ENCODE assay signal across 26 mouse cellular contexts in the genomic region with DNA sequence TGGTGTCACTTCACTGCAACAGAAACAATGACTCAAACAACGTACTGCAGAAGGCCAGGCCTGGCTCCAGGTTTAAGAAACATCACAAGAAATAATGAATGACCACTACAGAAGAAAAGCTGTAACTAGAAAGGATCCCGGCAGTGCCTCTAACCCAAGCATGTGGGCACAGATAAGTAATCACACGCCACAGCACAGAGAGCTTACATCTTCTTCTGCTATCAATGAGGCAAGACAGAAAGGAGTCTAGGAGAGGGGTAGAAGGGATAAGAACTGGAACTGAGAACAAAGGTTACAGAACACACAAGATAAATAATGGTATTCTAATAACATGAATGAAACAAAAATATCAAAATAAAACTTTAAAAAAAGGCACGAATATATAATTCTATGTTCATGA. TPM values are rescaled to one million over a fixed set of nuclear protein-coding genes. Genes with fewer than 3 reads are reported as not detected.
DNase-seq lines count a peak whose midpoint lies in the region; ATAC-seq and TF ChIP-seq lines count a peak whose summit lies in the region.
"Had no signal": no experiment of that assay in that cellular context is flagged by ENCODE, and none has a peak within 500 bp of the region (broad histone marks: within the 10 kb centered on the region; RNA-seq: fewer than 3 reads in every experiment).

No protein-coding gene starts in this region.

- H3K9ac ChIP-seq in liver, embryonic 14.5 days (replicated peaks) = peak overlapping the region; percentile 39
- H3K9ac ChIP-seq: embryonic facial prominence, embryonic 13.5 days; heart, embryonic 15.5 days; hindbrain, embryonic 14.5 days had no signal

- intact Hi-C loops in left cerebral cortex, postnatal 10 days (cut with DNase I) = no loop called here

- TF ChIP-seq EP300 in liver, embryonic 14.5 days (IDR thresholded peaks at IDR 0.05; ENCODE audit: low read depth) = peak; percentile 85

- peak; percentile 93 for ATAC-seq in liver, embryonic 14.5 days (ENCODE audit: insufficient read depth)
- ATAC-seq in megakaryocyte progenitor cell, adult 5-6 weeks (replicated peaks; ENCODE audit: poor library complexity) = peak; percentile 91
- ATAC-seq: forebrain, embryonic 14.5 days had no signal

- H3K4me1 ChIP-seq in liver, embryonic 14.5 days (replicated peaks; ENCODE audit: control insufficient read depth in 2 of 2, insufficient read depth in 2 of 2, low read length in 1 of 2) = peaks cover 11 to 14% of the 10 kb centered on the region in 2 experiments
- H3K4me1 ChIP-seq: embryonic facial prominence, embryonic 13.5 days; forebrain, embryonic 10.5 days; heart, embryonic 15.5 days had no signal

- H3K27me3 ChIP-seq in liver, embryonic 14.5 days (ENCODE audit: control insufficient read depth, insufficient read depth, low read length) = no peaks in the 10 kb centered on the region
- H3K27me3 ChIP-seq: CH12.LX; embryonic facial prominence, embryonic 13.5 days; heart, embryonic 15.5 days had no signal

- TF ChIP-seq CTCF in liver, embryonic 14.5 days (IDR thresholded peaks at IDR 0.05; ENCODE audit: low read depth) = no peak

- 24% methylated on average over 4 of the region's 4 CpGs for WGBS in liver, embryonic 14.5 days (ENCODE audit: insufficient replicate concordance)

- DNase-seq in c-Kit-positive CD71-positive TER-119-positive erythroid progenitor cells, embryonic 14.5 days (ENCODE audit: low spot score) = peak; percentile 61
- peak; percentile 46 for DNase-seq in liver
- DNase-seq in liver, embryonic 14.5 days (ENCODE audit: low read depth in 3 of 3, low spot score in 3 of 3) = peak; percentile 37 to 63 (median 52)
- DNase-seq in gastrocnemius, adult 18-20 months (ENCODE audit: low spot score) = no peak
- DNase-seq in ovary, postnatal 36 days (ENCODE audit: low spot score) = no peak
- no peak for DNase-seq in left cerebral cortex, adult 9 months (ENCODE audit: low spot score in 2 of 2)
- no peak for DNase-seq in left cerebral cortex, postnatal 10 days (ENCODE audit: extremely low spot score in 1 of 2, low spot score in 2 of 2)
- DNase-seq: adrenal gland, adult 2 months; adrenal gland, postnatal 25 days; cerebellum, adult 11 months; cerebellum, adult 8-10 months; cerebellum, postnatal 14 days; gastrocnemius, postnatal 10 days; heart, adult 18-20 months; heart, postnatal 14 days had no signal

- no peaks in the 10 kb centered on the region for H3K9me3 ChIP-seq in liver, embryonic 14.5 days (ENCODE audit: control insufficient read depth, low read length)
- H3K9me3 ChIP-seq: embryonic facial prominence, embryonic 13.5 days; forebrain, embryonic 10.5 days; heart, embryonic 15.5 days had no signal

- H3K4me2 ChIP-seq in liver, embryonic 14.5 days (ENCODE audit: low read depth) = peak overlapping the region; percentile 51
- H3K4me2 ChIP-seq: embryonic facial prominence, embryonic 13.5 days; heart, embryonic 11.5 days; heart, embryonic 15.5 days; hindbrain, embryonic 14.5 days had no signal

- H3K27ac ChIP-seq in liver, embryonic 14.5 days = peak overlapping the region; percentile 26
- H3K27ac ChIP-seq: embryonic facial prominence, embryonic 13.5 days; forebrain, embryonic 10.5 days; heart, embryonic 15.5 days; hindbrain, embryonic 14.5 days had no signal

- peaks cover 4% of the 10 kb centered on the region for H3K36me3 ChIP-seq in liver, embryonic 14.5 days (replicated peaks; ENCODE audit: control insufficient read depth, insufficient read depth, low read depth)

- no peak overlapping the region for H3K4me3 ChIP-seq in liver, embryonic 14.5 days (ENCODE audit: insufficient read depth in 1 of 2, low read depth in 2 of 2, low read length in 2 of 2)
- H3K4me3 ChIP-seq: embryonic facial prominence, embryonic 13.5 days; forebrain, embryonic 10.5 days; heart, embryonic 15.5 days had no signal

RNA-seq across cellular contexts. Expression of a gene that starts 32.2 kb away (rescaled TPM):
- 6.9 and 11.0 TPM in 2 replicates for polyA plus RNA-seq in liver, embryonic 14.5 days (2012; rRNA removed)
- polyA plus RNA-seq in liver, embryonic 14.5 days (2014; fragmentation: Nextera tagmentation; extraction: Ambion mirVana) = 19.4 and 21.8 TPM in 2 replicates
- total RNA-seq in megakaryocyte progenitor cell, adult 5-6 weeks (2015) = 73.1 and 92.7 TPM in 2 replicates
- total RNA-seq in megakaryocyte progenitor cell, adult 5-6 weeks (2017) = 67.8 and 79.0 TPM in 2 replicates
- total RNA-seq in gastrocnemius, adult 18-20 months (2021) = 10 to 100 TPM; 47.2 to 48.8 TPM
- 10 to 100 TPM; 91.0 to 91.7 TPM for total RNA-seq in left cerebral cortex, postnatal 10 days (2021)

RNA-seq across cellular contexts. Expression of a gene that starts 56.0 kb away (rescaled TPM):
- polyA plus RNA-seq in liver, embryonic 14.5 days (2012; rRNA removed) = not detected in 2 replicates
- polyA plus RNA-seq in liver, embryonic 14.5 days (2014; fragmentation: Nextera tagmentation; extraction: Ambion mirVana) = not detected in 2 replicates
- total RNA-seq in megakaryocyte progenitor cell, adult 5-6 weeks (2015) = not detected in 2 replicates
- total RNA-seq in megakaryocyte progenitor cell, adult 5-6 weeks (2017) = not detected in 2 replicates
- total RNA-seq in gastrocnemius, adult 18-20 months (2021) = not detected
- total RNA-seq in left cerebral cortex, postnatal 10 days (2021) = not detected
- total RNA-seq: adrenal gland, adult 2 months; adrenal gland, postnatal 25 days; CH12.LX; gastrocnemius, postnatal 10 days; gastrocnemius, postnatal 4 days; heart, adult 18-20 months; heart, postnatal 14 days; hematopoietic stem cell, adult 5-6 weeks had no signal
- polyA plus RNA-seq: adrenal gland, adult 2 months; cortical plate, adult 2 months; embryonic facial prominence, embryonic 13.5 days; forebrain, embryonic 10.5 days; forebrain, embryonic 14.5 days; heart, embryonic 11.5 days; heart, embryonic 15.5 days; hindbrain, embryonic 14.5 days had no signal

Comparison
In these comparisons a context has a peak if more than half of its experiments do, and no peak if none do; other contexts are left out.
1. DNase-seq: peak in c-Kit-positive CD71-positive TER-119-positive erythroid progenitor cells, embryonic 14.5 days (single experiment), liver (single experiment) and liver, embryonic 14.5 days (3 of 3); none in gastrocnemius, adult 18-20 months (single experiment), ovary, postnatal 36 days (single experiment), left cerebral cortex, adult 9 months (0 of 2) and left cerebral cortex, postnatal 10 days (0 of 2).